Mouse (Mus musculus): Measurements from ENCODE around the gene Tmem206. TPM values are rescaled to one million over a fixed set of nuclear protein-coding genes. Genes with fewer than 3 reads are reported as not detected.

Gene Tmem206
- 6.7 and 6.8 TPM in 2 replicates for polyA plus RNA-seq (2015; fragmentation: Nextera tagmentation; extraction: Ambion mirVana)

DNA sequence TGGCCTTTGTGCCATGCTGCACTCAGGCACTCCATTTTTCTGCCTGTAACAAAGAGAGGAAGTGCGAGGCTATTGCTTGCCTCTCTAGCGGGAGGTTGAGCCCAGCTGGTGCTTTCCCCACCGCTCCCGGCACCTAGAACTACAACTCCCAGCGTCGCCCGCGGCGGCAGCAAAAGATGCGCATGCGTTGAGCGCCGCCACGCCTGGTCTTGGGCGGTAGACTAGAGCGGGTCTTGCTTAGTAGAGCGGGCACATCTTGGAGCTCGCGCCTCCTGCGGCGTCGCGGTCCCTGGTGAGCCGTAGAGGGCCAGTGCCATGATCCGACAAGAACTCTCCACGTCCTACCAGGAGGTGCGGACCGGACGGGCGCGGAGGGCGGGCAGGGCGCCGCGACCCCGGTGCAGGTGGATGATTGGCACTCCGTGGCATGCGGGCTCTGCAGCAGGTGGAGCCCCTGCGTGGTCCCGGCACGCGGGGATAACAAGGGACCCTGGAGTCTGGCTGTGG lies at the start of gene Tmem206:
Tmem206 (plus strand) TSS at position 187 of the 507 bp plus-strand sequence.
- peak; percentile 93 for ATAC-seq (ENCODE audit: low FRiP score, low TSS enrichment)
- Histone ChIP-seq H3K4me3 (ENCODE audit: low read depth, low read length) (peak within 1 kb of the TSS; percentile 68), H3K36me3 (ENCODE audit: control insufficient read depth, insufficient read depth, low read length) (no peaks in the 10 kb centered on the region), H3K27ac (replicated peaks) (peak within 1 kb of the TSS; percentile 13; the same call in 1 of the 2 replicates), H3K9ac (ENCODE audit: low read length) (peak within 1 kb of the TSS; percentile 65), H3K4me1 (replicated peaks; ENCODE audit: control insufficient read depth, insufficient read depth) (peaks cover 4% of the 10 kb centered on the region), H3K9me3 (ENCODE audit: control insufficient read depth, low read length) (no peaks in the 10 kb centered on the region), H3K27me3 (ENCODE audit: control insufficient read depth, insufficient read depth, low read length) (no peaks in the 10 kb centered on the region), H3K4me2 (replicated peaks; ENCODE audit: low read depth) (peak within 1 kb of the TSS; percentile 93)
- WGBS, result under 1% methylated on average over 42 of the region's 42 CpGs
- TF ChIP-seq CTCF (IDR thresholded peaks at IDR 0.05; ENCODE audit: low read depth) (peak; percentile 24; the same call in 1 of the 2 replicates), EP300 (optimal IDR thresholded peaks at IDR 0.05) (no peak)
- peak; percentile 94 for DNase-seq (ENCODE audit: low spot score)

DNA sequence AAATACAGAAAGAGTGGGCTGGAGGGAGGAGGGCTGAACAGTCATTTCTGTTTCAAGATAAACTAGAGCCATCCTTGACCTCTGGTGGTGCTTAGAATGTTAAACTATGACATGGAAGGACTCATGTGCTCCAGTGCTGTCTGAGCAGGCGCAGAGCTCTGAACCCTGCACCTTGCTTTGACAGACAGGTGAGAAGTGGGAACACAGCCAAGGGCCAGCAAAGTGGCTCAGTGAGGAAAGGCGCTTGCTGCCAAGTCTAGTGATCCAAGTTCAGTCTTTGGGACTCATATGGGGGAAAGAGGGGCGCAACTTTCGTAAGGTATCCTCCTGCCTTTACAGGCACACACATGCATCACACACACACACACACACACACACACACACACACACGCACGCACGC lies 49.5 kb upstream of the Tmem206 start:
- H3K27ac ChIP-seq (replicated peaks), result no peak overlapping the region
- H3K36me3 ChIP-seq (ENCODE audit: control insufficient read depth, insufficient read depth, low read length), result no peaks in the 10 kb centered on the region
- H3K4me1 ChIP-seq (replicated peaks; ENCODE audit: control insufficient read depth, insufficient read depth), result peaks cover 2% of the 10 kb centered on the region; the same call in 1 of the 2 replicates
- no peaks in the 10 kb centered on the region for H3K27me3 ChIP-seq (ENCODE audit: control insufficient read depth, insufficient read depth, low read length)
- H3K4me3 ChIP-seq (ENCODE audit: low read depth, low read length), result no peak overlapping the region
- no peaks in the 10 kb centered on the region for H3K9me3 ChIP-seq (ENCODE audit: control insufficient read depth, low read length)
- no peak overlapping the region for H3K4me2 ChIP-seq (replicated peaks; ENCODE audit: low read depth)
- DNase-seq (ENCODE audit: low spot score) (no peak), ATAC-seq (ENCODE audit: low FRiP score, low TSS enrichment) (no peak)
- WGBS, result 93% methylated on average over 7 of the region's 7 CpGs
- H3K9ac ChIP-seq (ENCODE audit: low read length), result no peak overlapping the region
- no peak for TF ChIP-seq EP300 (optimal IDR thresholded peaks at IDR 0.05)
- TF ChIP-seq CTCF (IDR thresholded peaks at IDR 0.05; ENCODE audit: low read depth), result no peak

DNA sequence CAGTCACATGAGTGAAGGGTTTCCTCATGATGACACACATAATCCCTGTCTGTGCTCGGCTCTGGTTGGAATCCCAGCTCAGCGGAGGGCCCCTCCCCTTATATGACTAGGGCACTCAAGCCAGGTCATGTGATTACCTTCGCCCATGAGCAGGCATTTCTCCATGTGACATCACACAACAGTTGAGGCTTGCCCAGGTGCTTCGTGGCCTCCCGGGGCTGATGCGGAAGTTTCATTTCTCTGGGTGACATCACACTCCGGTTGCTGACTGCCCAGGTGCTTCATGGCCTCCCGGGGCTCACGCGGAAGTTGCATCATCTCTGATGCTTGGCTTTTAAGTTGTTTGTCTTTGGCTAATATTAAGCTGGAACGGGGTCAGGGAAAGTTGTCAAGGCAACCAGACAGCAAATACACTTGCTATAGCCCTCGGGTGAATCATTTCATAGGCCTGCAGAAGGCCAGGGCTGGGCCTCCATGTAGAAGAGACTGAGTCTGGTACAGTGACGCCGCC lies 48.1 kb upstream of the Tmem206 start:
- WGBS, result 37% methylated on average over 14 of the region's 14 CpGs
- Histone ChIP-seq H3K36me3 (ENCODE audit: control insufficient read depth, insufficient read depth, low read length) (no peaks in the 10 kb centered on the region), H3K4me2 (replicated peaks; ENCODE audit: low read depth) (no peak overlapping the region), H3K4me3 (ENCODE audit: low read depth, low read length) (no peak overlapping the region), H3K9ac (ENCODE audit: low read length) (no peak overlapping the region), H3K27ac (replicated peaks) (peak overlapping the region; percentile 58), H3K4me1 (replicated peaks; ENCODE audit: control insufficient read depth, insufficient read depth) (peaks cover 2% of the 10 kb centered on the region; the same call in 1 of the 2 replicates), H3K27me3 (ENCODE audit: control insufficient read depth, insufficient read depth, low read length) (no peaks in the 10 kb centered on the region), H3K9me3 (ENCODE audit: control insufficient read depth, low read length) (no peaks in the 10 kb centered on the region)
- ATAC-seq (ENCODE audit: low FRiP score, low TSS enrichment), result peak; percentile 91
- TF ChIP-seq EP300 (optimal IDR thresholded peaks at IDR 0.05) (no peak), CTCF (IDR thresholded peaks at IDR 0.05; ENCODE audit: low read depth) (no peak)
- peak; percentile 90 for DNase-seq (ENCODE audit: low spot score)

DNA sequence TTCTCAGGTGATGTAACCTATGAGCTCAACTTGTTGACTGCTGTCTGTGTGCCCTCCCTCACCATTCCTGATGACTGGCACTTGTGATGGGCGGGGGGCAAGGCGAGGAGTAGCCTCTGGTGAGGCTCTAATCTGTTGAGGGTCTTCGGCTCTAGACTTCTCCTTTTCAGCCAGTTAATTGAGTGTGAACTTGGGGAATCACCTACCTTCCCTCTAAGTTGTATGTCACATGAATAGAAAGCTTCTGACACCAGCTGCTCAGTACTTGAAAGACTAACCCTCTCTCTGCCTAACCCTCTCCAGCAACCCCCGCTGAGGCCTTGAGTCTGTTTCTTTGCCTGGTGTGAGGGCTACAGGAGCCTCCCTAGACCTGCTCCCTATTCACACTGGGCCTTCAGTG lies 47.4 kb upstream of the Tmem206 start:
- peaks cover 2% of the 10 kb centered on the region; the same call in 1 of the 2 replicates for H3K4me1 ChIP-seq (replicated peaks; ENCODE audit: control insufficient read depth, insufficient read depth)
- no peaks in the 10 kb centered on the region for H3K9me3 ChIP-seq (ENCODE audit: control insufficient read depth, low read length)
- H3K27me3 ChIP-seq (ENCODE audit: control insufficient read depth, insufficient read depth, low read length), result no peaks in the 10 kb centered on the region
- TF ChIP-seq EP300 (optimal IDR thresholded peaks at IDR 0.05) (no peak), CTCF (IDR thresholded peaks at IDR 0.05; ENCODE audit: low read depth) (no peak)
- 86% methylated on average over 4 of the region's 4 CpGs for WGBS
- no peak for DNase-seq (ENCODE audit: low spot score)
- no peak overlapping the region for H3K9ac ChIP-seq (ENCODE audit: low read length)
- peak overlapping the region; percentile 35; the same call in 1 of the 2 replicates for H3K27ac ChIP-seq (replicated peaks)
- H3K4me2 ChIP-seq (replicated peaks; ENCODE audit: low read depth), result no peak overlapping the region
- no peak for ATAC-seq (ENCODE audit: low FRiP score, low TSS enrichment)
- H3K4me3 ChIP-seq (ENCODE audit: low read depth, low read length), result no peak overlapping the region
- no peaks in the 10 kb centered on the region for H3K36me3 ChIP-seq (ENCODE audit: control insufficient read depth, insufficient read depth, low read length)

DNA sequence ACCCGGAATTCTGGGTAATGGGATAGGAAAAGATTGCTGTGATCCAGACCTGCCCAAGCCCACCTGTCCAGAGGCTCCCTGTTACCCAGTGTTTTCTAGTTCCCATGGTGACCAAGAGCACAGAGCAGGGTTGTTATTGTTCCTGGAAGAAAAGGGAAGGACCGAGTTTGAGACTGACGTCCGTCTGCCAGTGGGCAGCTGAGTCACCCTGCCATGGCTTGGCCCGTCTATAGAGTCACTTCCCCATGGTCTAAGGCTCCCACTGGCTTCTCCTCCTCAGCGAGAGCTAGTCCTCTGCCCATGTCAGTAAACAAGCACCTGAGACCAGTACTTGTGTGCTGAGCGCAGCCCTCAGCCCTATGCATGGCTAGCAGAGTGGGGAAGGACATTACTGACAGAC lies 44.5 kb upstream of the Tmem206 start:
- H3K9ac ChIP-seq (ENCODE audit: low read length), result no peak overlapping the region
- TF ChIP-seq EP300 (optimal IDR thresholded peaks at IDR 0.05) (no peak), CTCF (IDR thresholded peaks at IDR 0.05; ENCODE audit: low read depth) (no peak)
- H3K4me3 ChIP-seq (ENCODE audit: low read depth, low read length), result no peak overlapping the region
- no peaks in the 10 kb centered on the region for H3K27me3 ChIP-seq (ENCODE audit: control insufficient read depth, insufficient read depth, low read length)
- no peaks in the 10 kb centered on the region for H3K9me3 ChIP-seq (ENCODE audit: control insufficient read depth, low read length)
- peaks cover 2% of the 10 kb centered on the region; the same call in 1 of the 2 replicates for H3K4me1 ChIP-seq (replicated peaks; ENCODE audit: control insufficient read depth, insufficient read depth)
- peak; percentile 63 for DNase-seq (ENCODE audit: low spot score)
- H3K27ac ChIP-seq (replicated peaks), result peak overlapping the region; percentile 63
- no peak overlapping the region for H3K4me2 ChIP-seq (replicated peaks; ENCODE audit: low read depth)
- ATAC-seq (ENCODE audit: low FRiP score, low TSS enrichment), result peak; percentile 36; the same call in 1 of the 2 replicates
- no peaks in the 10 kb centered on the region for H3K36me3 ChIP-seq (ENCODE audit: control insufficient read depth, insufficient read depth, low read length)
- 47% methylated on average over 7 of the region's 7 CpGs for WGBS

DNA sequence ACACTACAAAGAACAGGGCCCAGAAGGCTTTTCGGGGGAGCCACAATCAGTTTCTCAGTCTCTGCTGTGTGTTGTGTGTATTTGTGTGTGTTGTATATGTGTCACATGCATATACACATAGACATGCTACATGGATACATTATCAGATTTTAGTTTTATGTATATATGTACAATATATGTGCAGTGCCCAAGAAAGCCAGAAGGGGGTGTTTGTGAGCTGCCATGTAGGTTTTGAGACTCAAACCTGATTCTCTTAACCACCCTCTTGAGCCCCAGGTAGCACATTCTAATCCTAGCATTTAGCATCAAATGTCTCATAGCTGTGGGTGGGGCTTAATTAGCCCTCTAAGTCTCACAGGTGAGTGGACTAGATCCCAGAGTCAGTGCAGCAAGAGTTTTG lies 43.4 kb upstream of the Tmem206 start:
- H3K36me3 ChIP-seq (ENCODE audit: control insufficient read depth, insufficient read depth, low read length), result no peaks in the 10 kb centered on the region
- TF ChIP-seq CTCF (IDR thresholded peaks at IDR 0.05; ENCODE audit: low read depth), result peak; percentile 51
- no peak for TF ChIP-seq EP300 (optimal IDR thresholded peaks at IDR 0.05)
- DNase-seq (ENCODE audit: low spot score) (no peak), ATAC-seq (ENCODE audit: low FRiP score, low TSS enrichment) (no peak)
- H3K27me3 ChIP-seq (ENCODE audit: control insufficient read depth, insufficient read depth, low read length), result no peaks in the 10 kb centered on the region
- WGBS, result 78% methylated on average over 1 of the region's 1 CpGs
- no peak overlapping the region; the same call in 1 of the 2 replicates for H3K27ac ChIP-seq (replicated peaks)
- no peak overlapping the region for H3K4me2 ChIP-seq (replicated peaks; ENCODE audit: low read depth)
- peaks cover 2% of the 10 kb centered on the region; the same call in 1 of the 2 replicates for H3K4me1 ChIP-seq (replicated peaks; ENCODE audit: control insufficient read depth, insufficient read depth)
- H3K9me3 ChIP-seq (ENCODE audit: control insufficient read depth, low read length), result no peaks in the 10 kb centered on the region
- H3K9ac ChIP-seq (ENCODE audit: low read length), result no peak overlapping the region
- no peak overlapping the region for H3K4me3 ChIP-seq (ENCODE audit: low read depth, low read length)

Measured in stomach, postnatal 0 days (tissue).